Mouse (Mus musculus): ENCODE results near the gene Klhdc7b. TPM values are rescaled to one million over a fixed set of nuclear protein-coding genes. Genes with fewer than 3 reads are reported as not detected.

The Klhdc7b gene
- polyA plus RNA-seq, 1 experiment from 2014 or later, result not detected

Other genes starting within 250 kb of the Klhdc7b start
- 4.1 and 5.7 TPM in 2 replicates for gene Mapk12, start 244.2 kb upstream of the Klhdc7b start, polyA plus RNA-seq (2015; fragmentation: Nextera tagmentation; extraction: Ambion mirVana)
- 39.1 and 46.8 TPM in 2 replicates for gene Mapk11, start 235.3 kb upstream of the Klhdc7b start, polyA plus RNA-seq (2015; fragmentation: Nextera tagmentation; extraction: Ambion mirVana)
- 112 and 126 TPM in 2 replicates for gene Plxnb2, start 204.1 kb upstream of the Klhdc7b start, polyA plus RNA-seq (2015; fragmentation: Nextera tagmentation; extraction: Ambion mirVana)
- gene Dennd6b, start 188.4 kb upstream of the Klhdc7b start, polyA plus RNA-seq (2015; fragmentation: Nextera tagmentation; extraction: Ambion mirVana), result 60.7 and 83.2 TPM in 2 replicates
- 77.8 and 90.8 TPM in 2 replicates for gene Ppp6r2, start 173.4 kb upstream of the Klhdc7b start, polyA plus RNA-seq (2015; fragmentation: Nextera tagmentation; extraction: Ambion mirVana)
- gene Sbf1, start 69.6 kb upstream of the Klhdc7b start, polyA plus RNA-seq (2015; fragmentation: Nextera tagmentation; extraction: Ambion mirVana), result 81.8 and 97.2 TPM in 2 replicates
- not detected in 2 replicates for gene Adm2, start 62.2 kb upstream of the Klhdc7b start, polyA plus RNA-seq (2015; fragmentation: Nextera tagmentation; extraction: Ambion mirVana)
- gene Miox, start 50.5 kb upstream of the Klhdc7b start, polyA plus RNA-seq (2015; fragmentation: Nextera tagmentation; extraction: Ambion mirVana), result not detected in 2 replicates
- gene Lmf2, start 29.3 kb upstream of the Klhdc7b start, polyA plus RNA-seq (2015; fragmentation: Nextera tagmentation; extraction: Ambion mirVana), result 29.5 and 32.3 TPM in 2 replicates
- 138 and 140 TPM in 2 replicates for gene Ncaph2, start 29.2 kb upstream of the Klhdc7b start, polyA plus RNA-seq (2015; fragmentation: Nextera tagmentation; extraction: Ambion mirVana)
- gene Sco2, start 11.1 kb upstream of the Klhdc7b start, polyA plus RNA-seq (2015; fragmentation: Nextera tagmentation; extraction: Ambion mirVana), result 10.1 and 14.1 TPM in 2 replicates
- gene Tymp, start 7.9 kb upstream of the Klhdc7b start, polyA plus RNA-seq (2015; fragmentation: Nextera tagmentation; extraction: Ambion mirVana), result 1.7 and 2.6 TPM in 2 replicates
- gene Odf3b, start 5.6 kb upstream of the Klhdc7b start, polyA plus RNA-seq (2015; fragmentation: Nextera tagmentation; extraction: Ambion mirVana), result 1.9 and 3.3 TPM in 2 replicates
- gene Syce3, start 25.6 kb downstream of the Klhdc7b start, polyA plus RNA-seq (2015; fragmentation: Nextera tagmentation; extraction: Ambion mirVana), result not detected in 2 replicates
- 1.2 and 1.8 TPM in 2 replicates for gene Cpt1b, start 40.9 kb downstream of the Klhdc7b start, polyA plus RNA-seq (2015; fragmentation: Nextera tagmentation; extraction: Ambion mirVana)
- 5.2 and 7.0 TPM in 2 replicates for gene C730034F03Rik, start 44.7 kb downstream of the Klhdc7b start, polyA plus RNA-seq (2015; fragmentation: Nextera tagmentation; extraction: Ambion mirVana)
- gene Gm44502, start 44.8 kb downstream of the Klhdc7b start, polyA plus RNA-seq (2015; fragmentation: Nextera tagmentation; extraction: Ambion mirVana), result not detected in 2 replicates
- gene Chkb, start 45.0 kb downstream of the Klhdc7b start, polyA plus RNA-seq (2015; fragmentation: Nextera tagmentation; extraction: Ambion mirVana), result 77.7 and 79.3 TPM in 2 replicates
- 74.5 and 81.9 TPM in 2 replicates for gene Mapk8ip2, start 69.0 kb downstream of the Klhdc7b start, polyA plus RNA-seq (2015; fragmentation: Nextera tagmentation; extraction: Ambion mirVana)
- gene Arsa, start 92.5 kb downstream of the Klhdc7b start, polyA plus RNA-seq (2015; fragmentation: Nextera tagmentation; extraction: Ambion mirVana), result 23.9 and 27.9 TPM in 2 replicates
- gene Shank3, start 114.7 kb downstream of the Klhdc7b start, polyA plus RNA-seq (2015; fragmentation: Nextera tagmentation; extraction: Ambion mirVana), result 9.3 and 14.1 TPM in 2 replicates
- 0.92 and 2.3 TPM in 2 replicates for gene Acr, start 183.4 kb downstream of the Klhdc7b start, polyA plus RNA-seq (2015; fragmentation: Nextera tagmentation; extraction: Ambion mirVana)
- 53.6 and 64.4 TPM in 2 replicates for gene Rabl2, start 207.0 kb downstream of the Klhdc7b start, polyA plus RNA-seq (2015; fragmentation: Nextera tagmentation; extraction: Ambion mirVana)

Data from forebrain, embryonic 16.5 days (tissue).